Mouse (Mus musculus) CD8-positive naive resting alpha-beta T cell, adult 2 months (primary cell): ENCODE measurements at regions not wholly inside any gene's neighbourhood (a gene's known extent, or its start where the extent isn't known, plus 50 kb on each side); places are given as distances from the start of the nearest gene placed in this dataset.

Experiments
- DNase-seq, 2 experiments: peaks; one replicate each; pipeline ENCODE4 v3.0.0; 2022; ENCODE audit warnings: low read depth in 2 of 2, low spot score in 2 of 2

DNA sequence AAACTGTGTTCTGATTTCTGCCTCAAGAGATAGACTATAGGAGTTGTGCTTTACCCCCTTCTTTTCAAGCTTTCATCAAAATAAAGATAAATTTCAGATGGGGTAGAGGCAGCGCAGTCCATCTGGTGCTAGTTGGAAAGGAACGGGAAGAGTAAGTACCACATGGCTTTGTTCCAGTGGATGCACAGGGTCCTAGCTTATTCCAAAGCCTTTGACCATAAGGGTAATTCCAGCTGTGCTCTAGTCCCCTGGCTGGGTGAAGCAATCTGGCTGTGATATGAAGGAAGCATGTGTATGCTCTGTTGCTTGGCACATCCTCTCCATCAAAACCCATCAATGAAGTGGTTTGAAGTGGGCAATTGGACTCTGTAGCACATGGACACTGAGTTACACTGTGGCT is 155.6 kb downstream of the 1190002N15Rik start:
- DNase-seq = no peak

DNA sequence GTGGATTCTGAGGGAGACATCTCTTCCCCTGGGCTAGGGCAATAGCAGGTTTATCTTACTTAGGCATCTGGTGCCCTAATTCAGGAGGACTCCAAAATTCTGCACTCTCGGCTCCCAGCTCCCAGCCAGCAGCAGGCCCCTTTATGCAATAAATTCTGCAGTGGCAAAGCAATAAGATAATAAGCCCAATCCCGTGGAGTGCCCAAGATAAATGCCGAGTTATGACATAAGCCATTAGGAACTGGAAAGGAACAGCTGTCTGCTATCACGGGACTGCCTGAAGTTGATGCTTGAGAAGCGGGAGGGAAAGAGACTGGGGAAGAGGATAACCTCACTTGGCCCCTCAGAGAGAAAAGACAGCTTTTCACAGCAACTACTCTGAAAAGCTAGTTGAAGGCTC is 159.0 kb downstream of the 1190002N15Rik start:
- no peak for DNase-seq

DNA sequence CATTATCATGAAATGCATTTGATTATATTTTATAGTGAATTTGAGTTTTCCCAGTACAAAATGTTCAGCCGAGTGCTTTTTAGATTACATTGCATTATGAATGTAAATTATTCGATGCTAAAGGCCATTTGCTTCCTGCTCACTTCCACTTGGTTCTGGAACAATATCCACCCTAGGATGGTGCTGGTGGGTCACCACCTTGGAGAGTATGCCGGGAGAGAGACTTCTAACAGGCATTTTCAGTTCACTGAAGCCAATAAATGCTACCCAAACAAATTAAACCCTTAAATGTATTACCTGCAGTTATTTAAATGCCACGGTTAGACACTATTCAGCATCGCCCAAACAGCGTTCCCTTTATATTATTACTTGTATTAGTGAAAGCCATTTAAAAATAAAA is 159.6 kb downstream of the 1190002N15Rik start:
- DNase-seq = no peak

DNA sequence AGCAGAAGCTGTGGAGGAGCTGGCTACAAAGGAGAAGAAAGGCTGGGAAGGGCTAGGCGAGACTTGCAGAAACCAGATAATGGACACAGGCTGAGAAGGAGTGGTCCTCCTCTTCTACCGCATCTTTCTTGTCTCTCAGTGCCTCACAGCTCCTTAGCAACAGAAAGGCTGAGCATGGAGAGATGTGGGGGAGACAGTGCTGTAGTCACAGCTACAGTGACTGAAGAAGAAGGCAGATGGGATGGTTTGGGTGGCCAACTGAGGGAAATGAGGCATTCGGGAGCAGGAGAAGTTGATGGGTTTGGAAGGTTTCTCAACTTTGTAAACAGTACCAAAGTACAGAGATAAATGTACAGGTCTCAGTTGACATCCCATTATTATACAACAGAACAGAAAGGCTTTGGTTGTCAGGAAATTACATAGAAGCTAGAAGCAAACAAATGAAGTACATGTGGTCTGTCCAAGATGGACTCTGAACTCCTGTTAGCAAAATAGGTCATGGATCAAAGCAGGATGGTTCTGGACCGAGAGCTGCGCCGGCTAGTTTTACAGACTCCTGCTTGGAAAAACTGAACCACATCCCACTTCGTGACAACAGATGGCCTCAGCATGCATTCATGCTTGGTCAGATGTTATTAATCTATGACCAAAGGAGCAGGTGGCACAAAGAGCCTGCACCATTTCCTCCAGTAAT is 160.4 kb downstream of the 1190002N15Rik start:
- no peak for DNase-seq

DNA sequence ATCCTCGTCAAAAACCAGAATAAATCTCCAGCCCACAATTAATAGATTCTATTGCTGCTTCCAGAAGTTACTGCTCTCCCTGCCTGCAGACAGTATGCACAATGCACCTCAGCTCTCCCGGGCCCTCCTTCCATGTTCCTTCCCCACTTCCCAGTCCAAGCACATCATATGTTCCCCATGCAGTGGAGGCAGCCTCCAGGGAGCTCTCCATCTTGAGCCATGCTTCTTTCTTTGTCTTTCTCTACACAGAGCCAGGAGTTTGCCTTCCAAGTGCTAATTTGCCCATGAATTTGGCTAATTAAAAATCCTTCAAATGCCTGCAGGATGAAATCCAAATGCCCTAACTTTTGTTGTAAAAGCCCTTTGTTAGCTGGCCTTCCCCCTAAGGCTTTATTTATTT is 166.9 kb downstream of the 1190002N15Rik start:
- no peak for DNase-seq

DNA sequence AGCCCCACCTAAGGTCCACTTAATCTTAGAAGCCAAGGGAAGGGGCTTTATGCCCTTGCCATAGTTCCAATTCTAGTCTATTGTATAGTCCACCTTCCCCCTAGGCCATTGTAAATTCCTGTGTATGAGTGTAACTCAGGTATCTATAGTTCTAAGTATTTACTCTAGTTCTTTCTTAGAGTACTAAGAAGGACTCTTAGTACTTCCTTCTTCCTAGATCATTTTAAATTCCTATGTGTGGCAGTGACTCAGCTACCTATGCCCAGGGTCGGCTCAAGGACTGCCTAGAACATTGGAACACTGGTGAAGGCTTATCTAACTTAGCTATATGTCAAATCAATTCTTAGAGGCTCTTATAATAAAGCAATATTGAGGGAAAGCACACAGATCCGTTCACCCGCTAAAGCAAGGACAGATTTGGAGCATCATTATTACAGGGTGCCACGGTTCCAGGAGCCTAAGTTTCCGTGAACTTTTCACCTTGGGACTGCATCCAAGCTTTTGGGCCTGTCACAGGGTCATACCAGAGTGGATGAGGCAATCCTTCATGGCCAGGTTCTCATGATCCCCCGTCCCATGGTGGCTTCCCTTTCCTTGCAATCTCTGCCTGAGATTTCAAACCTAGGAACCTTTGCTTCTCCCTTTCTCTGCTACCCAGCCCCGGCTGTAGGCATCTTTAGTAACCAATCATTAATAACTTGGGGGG is 169.5 kb downstream of the 1190002N15Rik start:
- no peak for DNase-seq

DNA sequence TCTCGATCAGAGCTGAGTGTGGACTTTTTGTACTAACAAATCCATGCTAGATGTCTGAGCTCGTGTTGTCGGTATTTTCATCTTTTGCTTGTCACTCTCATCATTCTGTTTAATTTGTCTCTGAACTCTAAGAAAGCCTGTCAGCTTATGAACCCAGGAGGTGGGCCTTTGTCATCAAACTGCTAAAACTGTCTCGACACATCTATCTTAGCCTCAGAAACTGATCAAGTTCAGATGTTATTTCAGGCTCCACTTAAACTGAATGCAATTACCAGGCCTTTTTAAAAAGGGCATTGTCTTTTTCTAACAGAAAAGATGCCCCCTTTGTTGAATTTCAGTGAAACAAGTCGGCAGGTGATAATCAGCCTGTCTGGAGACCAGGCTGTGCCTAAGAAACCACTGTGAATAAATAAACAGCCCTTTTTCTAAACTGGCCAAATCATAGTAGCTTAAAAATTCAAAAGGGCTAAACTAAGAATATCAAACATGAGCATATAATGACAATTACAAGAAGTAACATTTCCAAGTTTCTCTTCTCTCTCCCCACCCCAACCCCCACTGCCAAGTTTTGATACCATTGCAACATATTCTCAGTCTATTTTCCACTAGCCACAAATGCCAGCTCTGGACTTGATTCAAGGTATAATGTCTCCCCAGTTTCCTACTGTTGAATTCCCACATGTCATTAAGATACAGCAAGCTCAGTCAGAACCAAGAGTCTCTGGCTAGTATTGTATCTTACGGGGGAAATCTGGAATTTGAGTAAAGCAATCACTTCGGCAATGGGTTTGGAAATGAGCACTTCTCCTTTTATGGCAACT is 175.8 kb downstream of the 1190002N15Rik start:
- no peak for DNase-seq

DNA sequence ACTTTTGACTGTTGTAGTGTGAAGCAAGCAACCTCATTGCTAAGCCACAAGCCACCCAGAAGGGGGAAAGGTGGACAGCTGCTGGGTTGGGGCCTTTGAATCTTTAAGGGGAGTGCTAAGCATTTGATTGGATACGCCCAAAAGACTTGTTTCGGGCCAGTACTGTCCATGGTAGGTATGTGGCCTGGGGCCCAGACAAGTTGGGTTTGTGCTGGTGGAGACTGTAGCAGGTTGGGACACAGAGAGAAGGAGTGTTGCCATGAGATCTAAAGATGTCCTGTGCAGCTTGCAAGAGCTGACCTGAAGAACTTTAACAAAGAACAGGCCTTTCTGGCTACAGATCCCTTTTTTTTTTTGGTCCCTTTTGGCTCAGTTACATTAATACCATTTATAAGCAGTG is 176.9 kb downstream of the 1190002N15Rik start:
- no peak for DNase-seq

DNA sequence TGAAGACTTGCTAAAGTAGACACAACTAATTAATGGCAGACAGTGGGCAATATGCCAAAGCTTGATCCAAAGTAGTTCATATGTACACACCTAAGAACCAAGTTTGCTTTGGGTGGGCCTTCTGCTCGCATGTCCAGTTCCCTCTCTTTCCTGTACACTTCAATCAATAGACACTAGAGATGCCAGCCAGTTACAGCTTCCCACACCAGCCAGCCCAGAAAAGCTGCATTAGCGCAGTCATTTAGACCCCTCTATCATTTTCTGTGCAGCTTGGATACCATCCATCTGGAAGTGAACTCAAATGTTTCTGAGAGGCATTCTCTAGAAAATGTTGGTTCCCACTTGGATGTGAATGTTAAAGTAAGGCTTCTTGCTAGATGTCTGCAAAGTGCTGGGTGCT is 179.7 kb downstream of the 1190002N15Rik start:
- DNase-seq = no peak

DNA sequence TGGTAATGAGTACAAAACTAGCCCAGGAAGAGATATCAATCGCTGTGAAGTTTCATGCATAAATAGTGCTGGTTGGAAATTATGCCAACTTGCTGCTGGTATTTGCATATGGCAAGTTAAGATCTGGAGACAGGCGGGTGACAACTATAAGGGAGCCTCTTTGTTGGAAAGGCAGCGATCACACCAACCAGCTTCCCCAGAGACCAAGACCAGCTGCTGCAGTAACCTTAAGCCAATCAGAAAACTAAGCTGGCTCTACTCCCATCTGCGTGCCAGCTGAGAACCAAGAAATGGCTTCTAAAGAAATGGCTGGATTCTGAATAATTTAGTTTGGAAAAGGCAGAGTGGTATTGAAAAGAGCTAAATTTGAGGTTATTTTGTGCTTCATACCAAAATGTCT is 195.9 kb downstream of the 1190002N15Rik start:
- DNase-seq = no peak

DNA sequence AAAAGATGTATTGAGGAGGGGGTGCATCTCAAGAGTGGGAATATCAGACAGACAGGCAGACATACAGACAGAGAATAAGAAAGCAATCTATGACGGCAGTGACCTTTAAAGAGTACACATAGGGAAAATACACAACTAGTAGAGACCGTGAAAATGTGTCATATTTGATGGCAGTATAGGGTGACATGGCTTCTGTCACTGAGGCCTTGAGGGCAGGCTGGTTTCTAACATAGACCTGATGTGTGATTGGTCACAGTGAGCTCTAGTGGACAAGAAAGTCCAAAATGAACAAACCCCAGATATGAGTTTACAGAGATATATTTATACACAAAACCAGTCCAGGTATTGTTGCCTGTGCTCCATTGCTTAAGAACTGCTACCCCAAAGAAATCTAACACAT is 196.3 kb downstream of the 1190002N15Rik start:
- DNase-seq = no peak

DNA sequence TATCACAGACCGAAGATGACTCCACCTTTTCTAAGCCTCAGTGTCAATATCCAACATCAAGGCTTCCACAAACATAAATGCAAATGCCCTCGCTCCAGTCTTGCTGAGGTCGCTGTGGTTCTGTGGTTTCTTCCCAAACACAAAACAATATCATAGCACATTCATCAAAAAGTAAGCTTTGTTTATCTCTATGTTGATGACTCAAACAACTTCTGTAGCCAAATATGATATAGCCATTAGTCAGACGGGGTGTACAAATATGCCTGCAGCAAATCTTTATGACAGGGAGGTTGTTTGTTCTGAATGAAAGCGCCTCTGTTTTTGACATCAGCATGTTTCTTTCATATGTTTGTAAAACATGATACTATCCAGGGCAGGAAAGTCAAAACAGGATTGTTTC is 204.4 kb downstream of the 1190002N15Rik start:
- no peak for DNase-seq

DNA sequence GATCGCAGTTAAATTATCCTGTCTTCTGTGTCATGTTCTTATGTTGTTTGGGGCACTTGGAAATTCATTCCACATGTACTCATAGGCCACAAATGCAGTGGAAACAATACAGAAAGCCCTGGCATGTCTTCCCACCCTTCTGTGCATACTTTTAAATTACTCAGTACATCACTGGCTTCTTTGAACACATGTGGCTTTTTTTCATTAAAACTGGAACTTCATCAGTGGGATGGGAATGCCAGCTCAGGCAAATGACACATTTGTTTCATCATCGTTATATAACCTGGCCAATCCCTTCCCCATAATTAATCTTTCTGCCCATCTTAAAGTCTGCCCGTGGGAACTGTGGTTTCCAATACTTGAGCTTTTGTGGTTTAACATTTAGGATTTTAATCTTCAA is 214.9 kb downstream of the 1190002N15Rik start:
- DNase-seq = no peak

DNA sequence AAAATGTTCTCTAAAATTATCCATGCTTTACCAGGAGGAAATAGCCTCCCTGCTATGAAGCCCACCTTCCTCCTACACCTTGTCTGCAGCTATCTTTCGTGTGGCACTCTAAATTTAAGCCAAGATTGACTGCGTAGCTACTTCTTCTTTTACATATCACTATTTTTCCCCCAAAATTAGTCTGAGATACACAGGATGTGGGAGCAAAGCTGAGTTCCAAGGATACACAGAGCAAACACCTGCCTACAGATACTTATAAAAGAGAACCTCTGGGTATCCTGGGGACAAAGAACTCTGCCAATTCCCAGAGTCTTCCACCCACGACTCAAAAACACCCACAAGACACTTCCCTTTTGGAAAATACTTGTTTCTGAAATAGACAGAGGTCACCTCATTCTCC is 235.3 kb downstream of the 1190002N15Rik start:
- DNase-seq = no peak

DNA sequence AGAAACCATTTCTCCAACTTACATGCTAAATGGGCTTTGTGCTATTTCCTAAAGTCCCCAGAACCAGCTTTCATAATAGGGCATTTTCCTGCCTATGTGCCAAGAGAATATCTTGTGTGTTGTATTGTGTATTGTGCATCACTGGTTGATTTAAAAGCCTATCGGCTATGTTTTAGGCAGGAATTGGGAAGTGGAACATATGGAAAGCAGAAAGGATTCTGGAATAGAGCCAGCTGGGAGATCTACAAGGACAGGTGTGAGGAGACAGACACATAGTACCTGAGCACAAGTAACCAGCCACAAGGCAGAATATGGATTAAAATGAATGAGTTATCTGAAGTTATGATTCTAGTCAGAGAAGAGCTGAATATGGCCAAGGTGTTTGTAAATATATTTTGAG is 236.0 kb downstream of the 1190002N15Rik start:
- DNase-seq = no peak

DNA sequence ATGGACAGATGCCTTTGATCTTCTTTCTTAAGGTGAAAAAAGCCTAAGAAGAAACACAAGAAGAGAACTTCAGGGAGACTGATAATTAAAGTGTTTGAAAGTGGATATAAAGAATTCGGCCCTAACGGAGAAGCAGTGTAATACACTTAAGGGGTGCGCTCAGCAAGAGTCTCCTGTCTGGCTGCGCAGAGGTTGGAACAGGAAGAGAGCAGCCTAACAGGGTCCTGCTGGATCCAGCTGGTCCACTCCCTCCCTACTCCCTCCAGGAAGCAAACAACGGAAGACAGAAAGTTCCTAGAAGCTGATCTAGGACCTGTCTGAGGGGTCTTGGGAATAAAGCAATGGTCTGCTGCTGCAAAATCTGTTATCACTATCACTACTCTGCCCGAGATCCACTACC is 242.4 kb downstream of the 1190002N15Rik start:
- DNase-seq = no peak

DNA sequence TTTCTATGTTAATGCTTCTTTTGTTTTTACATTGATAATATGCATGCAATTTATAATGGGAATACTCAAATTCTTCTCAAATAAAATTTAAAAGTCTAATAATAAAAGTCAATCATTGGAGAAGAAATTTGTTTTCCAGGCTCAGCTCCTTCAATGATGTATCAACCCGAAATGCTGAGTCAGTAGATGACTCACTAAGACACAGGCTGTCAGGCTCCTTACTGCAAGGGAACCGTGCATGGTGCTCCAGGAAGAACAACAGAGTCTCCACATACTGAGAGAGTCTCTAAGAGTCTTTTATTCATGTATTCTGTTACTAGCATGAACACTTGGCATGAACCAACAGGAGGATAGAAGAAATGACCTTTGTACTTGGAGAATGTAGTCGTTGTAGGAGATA is 245.7 kb downstream of the 1190002N15Rik start:
- no peak for DNase-seq

DNA sequence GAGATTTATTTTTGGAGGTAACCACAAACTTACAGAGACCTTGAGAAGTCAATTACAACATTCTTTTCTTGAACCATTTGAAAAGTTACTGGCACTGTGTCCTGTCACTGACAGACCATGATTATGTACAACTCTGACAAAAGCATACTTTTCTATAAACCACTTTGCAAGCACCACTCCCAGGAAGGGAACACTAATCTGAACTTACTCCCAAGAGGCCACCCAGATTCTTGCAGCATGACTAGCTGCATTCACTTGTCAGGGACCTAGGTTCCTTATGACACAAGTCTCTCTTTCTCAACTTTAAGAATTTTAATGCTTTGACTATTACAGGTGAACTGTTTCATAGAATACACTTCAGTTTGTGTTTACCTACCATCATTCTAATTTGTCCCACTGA is 248.3 kb downstream of the 1190002N15Rik start:
- DNase-seq = no peak

DNA sequence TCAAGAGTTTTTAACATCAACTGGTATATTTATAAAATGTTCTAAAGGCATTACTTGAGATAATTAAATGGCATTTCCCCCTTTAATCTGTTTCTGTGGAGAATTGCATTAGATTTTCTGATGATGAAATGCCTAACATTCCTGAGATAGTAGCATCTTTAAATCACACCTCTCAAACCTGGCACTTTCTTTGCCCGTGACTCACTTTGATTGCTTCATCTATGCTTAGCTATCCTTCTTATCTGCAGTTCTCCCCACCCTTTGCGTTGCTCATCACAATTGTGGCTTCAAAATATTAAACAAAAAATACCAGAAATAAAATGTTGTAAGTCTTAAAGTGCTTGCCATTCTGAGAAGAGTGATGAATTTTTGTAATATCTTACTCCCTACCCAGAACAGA is 250.3 kb downstream of the 1190002N15Rik start:
- no peak for DNase-seq

DNA sequence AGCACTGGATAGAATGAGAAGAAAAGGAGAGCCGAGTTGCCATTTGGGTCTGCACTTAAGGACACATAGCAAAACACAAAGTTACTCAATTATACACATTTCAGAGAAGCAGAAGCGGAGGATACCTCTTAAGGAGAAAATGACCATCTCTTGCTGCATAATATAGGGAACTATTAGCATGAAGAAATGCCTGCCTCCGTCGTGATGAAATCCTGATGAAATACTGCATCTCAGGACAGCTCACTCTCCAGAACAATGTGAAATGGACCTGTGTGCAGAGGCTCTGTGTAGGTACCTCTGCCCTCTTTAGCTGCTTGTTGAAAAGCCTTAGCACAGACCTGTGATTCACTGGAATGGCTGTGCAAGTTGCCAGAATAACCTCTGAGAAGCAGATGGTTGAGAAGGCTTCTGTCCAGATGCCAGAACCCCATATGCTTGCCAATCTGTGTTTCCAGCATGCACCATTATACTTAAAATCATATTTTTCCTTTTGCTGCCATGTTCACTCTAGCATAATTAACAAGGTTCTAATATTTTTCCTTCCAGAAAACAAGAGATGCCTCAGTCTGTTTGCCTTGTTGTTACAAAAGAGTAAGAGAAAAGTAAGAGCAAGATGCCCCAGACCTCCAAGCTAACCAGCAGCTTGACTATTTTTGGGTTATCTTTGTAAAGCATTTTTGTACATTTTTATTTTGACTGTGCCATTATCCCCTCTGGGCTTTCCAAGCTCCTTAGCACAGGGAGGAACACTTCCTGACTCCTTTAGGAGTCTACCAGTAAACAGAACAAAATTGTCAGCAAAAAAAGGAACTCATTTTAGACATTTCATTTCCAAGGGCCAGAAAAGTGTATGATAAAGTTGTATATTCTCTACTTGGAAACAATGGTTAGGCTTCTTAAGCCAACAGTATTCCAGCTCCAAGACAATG is 259.0 kb downstream of the 1190002N15Rik start:
- no peak for DNase-seq

DNA sequence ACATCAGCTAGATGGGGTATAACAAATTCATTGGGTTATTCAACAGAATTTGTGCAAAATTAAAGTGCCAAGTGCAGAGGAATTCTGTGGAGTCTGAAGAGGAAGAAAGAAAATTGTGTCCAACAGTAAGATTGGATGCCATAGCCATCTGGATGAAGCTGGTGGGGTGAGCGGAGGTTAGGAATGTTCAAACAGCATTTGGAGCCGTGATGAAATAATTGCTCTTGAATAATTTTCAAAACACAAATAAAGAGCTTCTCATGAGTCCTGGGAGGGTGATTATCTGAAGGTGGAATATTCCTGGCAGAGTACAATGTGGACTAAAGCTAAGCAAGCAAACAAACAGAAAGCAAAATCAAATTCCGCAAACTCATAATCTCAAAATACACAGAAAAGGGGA is 260.8 kb downstream of the 1190002N15Rik start:
- DNase-seq = no peak
